Mouse (Mus musculus) embryonic facial prominence, embryonic 11.5 days (tissue): ENCODE measurements around the gene Npas2. TPM values are rescaled to one million over a fixed set of nuclear protein-coding genes. Genes with fewer than 3 reads are reported as not detected.

Experiments used
- ATAC-seq: fragments of 200-750 bp; cut with Nextera tagmentation; replicated peaks from 2 replicates; pipeline ENCODE4 v1.8.0; 2017; ENCODE audit warnings: low read depth; ENCODE audit not compliant: insufficient number of reproducible peaks, low FRiP score, low TSS enrichment
- DNase-seq: peaks from one replicate; pipeline ENCODE4 v3.0.0-alpha.2; 2015; ENCODE audit warnings: low spot score
- H3K27ac ChIP-seq: fragments of 300-500 bp; sonication (generic); replicated peaks from 2 replicates; pipeline ENCODE4 v1.5.1; 2014; ENCODE audit warnings: mild to moderate bottlenecking, low read depth, low read length, control low read depth
- H3K27me3 ChIP-seq: fragments of 300-500 bp; sonication (generic); 2 replicates; pipeline ENCODE4 v1.6.1; 2014; ENCODE audit warnings: mild to moderate bottlenecking, low read length, moderate library complexity, mixed read lengths; ENCODE audit not compliant: control insufficient read depth, insufficient read depth
- H3K36me3 ChIP-seq: fragments of 300-500 bp; sonication (generic); replicated peaks from 2 replicates; pipeline ENCODE4 v1.6.1; 2014; ENCODE audit warnings: low read depth, mild to moderate bottlenecking, low read length, moderate library complexity, mixed read lengths; ENCODE audit not compliant: control insufficient read depth, insufficient read depth
- H3K4me1 ChIP-seq: fragments of 300-500 bp; sonication (generic); 2 replicates; pipeline ENCODE4 v1.6.1; 2014; ENCODE audit warnings: low read length, mixed read lengths; ENCODE audit not compliant: control insufficient read depth, insufficient read depth
- H3K4me2 ChIP-seq: fragments of 300-500 bp; sonication (generic); 2 replicates; pipeline ENCODE4 v1.6.1; 2014; ENCODE audit warnings: low read depth, mild to moderate bottlenecking, control low read depth, low read length, moderate library complexity
- H3K4me3 ChIP-seq: fragments of 300-500 bp; sonication (generic); 2 replicates; pipeline ENCODE4 v1.5.1; 2014; ENCODE audit warnings: low read depth, low read length, control low read depth
- H3K9ac ChIP-seq: fragments of 300-500 bp; sonication (generic); replicated peaks from 2 replicates; pipeline ENCODE4 v1.6.1; 2014; ENCODE audit warnings: mild to moderate bottlenecking, control low read depth, low read length
- H3K9me3 ChIP-seq: fragments of 300-500 bp; sonication (generic); replicated peaks from 2 replicates; pipeline ENCODE4 v1.6.1; 2016; ENCODE audit warnings: mild to moderate bottlenecking, low read length, inconsistent platforms, mixed read lengths; ENCODE audit not compliant: control insufficient read depth
- WGBS: fragments of 180-500 bp; shearing (Covaris S2); extraction: QIAGEN DNeasy Blood & Tissue Kit; methylation state at CpG from one replicate; pipeline ENCODE4 v1.1.7; 2014; 5-methylcytosine and 5-hydroxymethylcytosine counted together
- microRNA-seq: library from miRNA; unstranded; fragments of <30 nt; microRNA quantifications from one replicate; pipeline ENCODE4, GENCODE M21; 2016; ENCODE audit warnings: borderline number of aligned reads
- polyA plus RNA-seq: library from polyadenylated mRNA; unstranded; fragments of >200 nt; fragmentation: Nextera tagmentation; extraction: Ambion mirVana; gene quantifications from 2 replicates; pipeline ENCODE4 v1.2.1, GENCODE M21; 2014

The Npas2 gene
- polyA plus RNA-seq, 1 experiment from 2014 or later: 0.06 TPM

DNA sequence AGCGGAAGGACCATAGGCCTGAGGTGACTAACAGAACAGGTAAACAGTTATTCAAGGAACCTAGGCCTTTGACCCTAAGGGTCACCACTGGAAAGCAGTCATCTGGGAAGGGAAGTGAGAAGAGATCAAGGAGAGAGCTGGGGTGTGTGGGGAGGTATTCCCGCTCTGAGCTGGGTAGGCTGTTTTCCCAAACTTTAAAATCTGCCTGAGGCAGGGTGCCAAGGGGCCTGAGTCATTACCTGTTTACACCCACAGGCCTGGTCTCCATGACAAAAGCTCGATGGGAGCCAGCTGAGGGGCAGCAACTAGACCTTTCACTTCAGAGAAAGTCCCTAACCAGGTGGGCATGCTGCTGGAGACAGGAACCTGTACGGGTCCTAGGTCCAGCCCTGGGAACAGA lies 205.7 kb downstream of the Npas2 start:
- Histone ChIP-seq H3K27me3 (no peaks in the 10 kb centered on the region), H3K27ac (no peak overlapping the region), H3K9ac (no peak overlapping the region), H3K4me2 (no peak overlapping the region), H3K9me3 (no peaks in the 10 kb centered on the region), H3K4me1 (no peaks in the 10 kb centered on the region), H3K4me3 (no peak overlapping the region), H3K36me3 (no peaks in the 10 kb centered on the region; the same call in 1 of the 2 replicates)
- no peak for DNase-seq
- ATAC-seq: no peak
- 60% methylated on average over 4 of the region's 4 CpGs for WGBS

DNA sequence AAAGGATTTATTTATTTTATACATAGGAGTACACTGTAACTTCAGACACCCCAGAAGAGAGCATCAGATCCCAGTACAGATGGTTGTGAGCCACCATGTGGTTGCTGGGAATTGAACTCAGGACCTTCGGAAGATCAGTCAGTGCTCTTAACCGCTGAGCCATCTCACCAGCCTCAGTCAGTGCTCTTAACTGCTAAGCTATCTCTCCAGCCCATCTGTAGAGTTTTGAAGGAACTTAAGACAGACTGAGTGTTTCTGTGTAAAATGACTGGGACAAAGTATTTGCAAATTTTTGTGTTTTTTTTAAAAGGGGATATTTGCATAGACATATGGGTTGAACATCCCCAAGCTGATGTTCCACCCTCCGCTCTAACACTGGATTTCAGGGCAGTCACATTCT lies 206.6 kb downstream of the Npas2 start:
- WGBS: 89% methylated on average over 3 of the region's 3 CpGs
- Histone ChIP-seq H3K9ac (no peak overlapping the region), H3K4me2 (no peak overlapping the region), H3K36me3 (no peaks in the 10 kb centered on the region; the same call in 1 of the 2 replicates), H3K27me3 (no peaks in the 10 kb centered on the region), H3K4me3 (no peak overlapping the region), H3K9me3 (no peaks in the 10 kb centered on the region), H3K27ac (no peak overlapping the region), H3K4me1 (no peaks in the 10 kb centered on the region)
- ATAC-seq (no peak), DNase-seq (no peak)

DNA sequence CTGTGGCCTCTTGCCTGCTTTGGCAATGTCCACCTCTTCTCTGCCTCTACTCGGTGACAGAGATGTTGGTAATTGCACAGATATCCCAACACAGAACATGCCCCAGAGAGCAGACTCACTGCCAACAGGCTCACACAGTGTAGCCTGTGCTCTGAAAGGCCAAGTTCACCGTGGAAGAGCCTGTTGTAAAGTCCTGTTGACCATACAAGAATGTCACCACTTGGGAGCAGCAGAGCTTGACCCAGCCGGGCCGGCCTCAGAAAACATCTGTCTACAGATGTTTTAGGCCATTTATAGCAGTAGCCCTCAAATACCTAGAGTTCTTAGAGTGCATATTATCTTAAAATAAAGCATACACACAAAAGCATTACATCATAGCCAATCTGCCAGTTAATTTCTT lies 213.6 kb downstream of the Npas2 start:
- H3K27ac ChIP-seq: no peak overlapping the region
- no peaks in the 10 kb centered on the region for H3K27me3 ChIP-seq
- H3K4me2 ChIP-seq: no peak overlapping the region
- no peak overlapping the region for H3K4me3 ChIP-seq
- no peaks in the 10 kb centered on the region for H3K4me1 ChIP-seq
- H3K9me3 ChIP-seq: no peaks in the 10 kb centered on the region
- no peaks in the 10 kb centered on the region; the same call in 1 of the 2 replicates for H3K36me3 ChIP-seq
- no peak overlapping the region for H3K9ac ChIP-seq
- DNase-seq (no peak), ATAC-seq (no peak)
- WGBS: 78% methylated on average over 4 of the region's 4 CpGs

DNA sequence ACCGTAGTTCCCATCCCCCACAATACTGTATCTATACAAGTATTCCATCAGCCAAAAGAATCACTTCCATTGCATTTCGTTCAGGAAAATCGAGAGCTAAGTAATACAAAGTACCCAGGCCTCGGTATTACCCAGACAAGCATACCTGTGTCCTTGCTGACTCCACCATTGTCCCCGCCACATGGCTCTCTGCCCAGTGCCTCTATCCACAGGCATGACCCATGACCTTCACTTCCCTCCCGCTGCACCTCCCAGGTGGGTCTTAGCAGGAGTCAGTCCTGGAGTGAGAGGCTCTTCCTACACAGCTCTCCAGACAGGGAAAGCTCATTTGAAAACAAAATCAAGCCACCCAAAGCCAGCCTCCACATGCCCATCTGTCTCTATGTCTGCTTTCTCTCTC lies 214.6 kb downstream of the Npas2 start:
- no peak for DNase-seq
- H3K27ac ChIP-seq: no peak overlapping the region
- H3K4me2 ChIP-seq: no peak overlapping the region
- 93% methylated on average over 6 of the region's 6 CpGs for WGBS
- no peaks in the 10 kb centered on the region for H3K27me3 ChIP-seq
- no peak overlapping the region for H3K9ac ChIP-seq
- no peak for ATAC-seq
- no peaks in the 10 kb centered on the region for H3K36me3 ChIP-seq
- H3K4me3 ChIP-seq: no peak overlapping the region
- H3K4me1 ChIP-seq: no peaks in the 10 kb centered on the region
- H3K9me3 ChIP-seq: no peaks in the 10 kb centered on the region

DNA sequence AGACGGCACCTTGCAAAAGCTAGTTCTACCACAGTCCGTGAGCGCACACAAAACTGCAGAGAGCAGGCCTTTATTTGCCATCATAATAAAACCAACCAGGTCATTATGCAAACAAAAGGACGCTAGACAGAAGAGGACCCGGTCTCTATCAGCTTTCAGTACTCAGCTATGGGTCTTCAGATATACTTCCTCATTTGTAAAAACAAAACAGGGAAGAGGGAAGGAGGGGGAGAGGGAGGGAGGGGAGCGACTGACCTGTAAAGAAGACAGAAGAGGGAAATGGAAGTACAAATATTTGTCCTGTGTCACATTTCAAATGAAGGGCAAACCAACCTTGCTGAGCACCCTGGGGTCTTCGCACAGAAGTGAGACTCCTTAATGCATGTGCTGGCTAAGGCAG lies 215.1 kb downstream of the Npas2 start:
- WGBS: 70% methylated on average over 7 of the region's 7 CpGs
- Histone ChIP-seq H3K4me3 (no peak overlapping the region), H3K9ac (no peak overlapping the region), H3K4me2 (no peak overlapping the region), H3K9me3 (no peaks in the 10 kb centered on the region), H3K27ac (no peak overlapping the region), H3K36me3 (no peaks in the 10 kb centered on the region), H3K27me3 (no peaks in the 10 kb centered on the region), H3K4me1 (no peaks in the 10 kb centered on the region)
- no peak for DNase-seq
- no peak for ATAC-seq

DNA sequence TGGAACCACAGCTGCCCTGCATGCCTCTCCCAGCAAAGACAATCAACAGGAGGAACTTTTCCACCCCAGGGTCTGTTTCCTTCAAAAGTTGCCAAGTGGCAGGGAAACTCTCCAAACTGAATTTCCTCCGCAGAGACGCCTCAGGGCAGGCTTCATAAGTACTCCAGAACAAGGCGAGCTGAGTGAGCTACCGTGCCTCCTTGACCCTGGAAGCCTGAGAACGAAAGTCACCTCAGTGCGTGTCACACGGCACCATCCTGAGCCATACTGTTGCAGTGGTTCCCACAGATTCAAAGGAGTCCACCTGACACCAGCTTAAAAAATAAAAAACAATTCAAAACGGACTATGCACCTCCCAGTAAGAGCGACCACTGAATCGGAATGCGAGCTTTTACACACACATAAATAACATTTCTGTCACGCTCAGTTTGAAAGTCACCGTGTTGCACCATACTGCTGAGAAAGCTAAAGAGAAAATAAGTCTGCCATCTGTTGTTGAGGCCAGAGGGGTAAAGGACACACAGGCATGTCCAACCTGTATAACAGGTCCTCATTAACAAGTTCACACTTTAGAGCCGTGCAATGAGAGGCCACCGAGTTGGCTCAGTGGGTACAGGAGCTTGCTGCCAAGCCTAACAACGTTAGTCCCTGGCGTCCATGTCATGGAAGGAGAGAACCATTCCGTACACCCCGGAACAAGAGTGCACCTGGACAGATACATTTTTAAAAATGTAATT lies 216.7 kb downstream of the Npas2 start:
- ATAC-seq: no peak
- Histone ChIP-seq H3K4me2 (no peak overlapping the region), H3K27ac (no peak overlapping the region), H3K9ac (no peak overlapping the region), H3K36me3 (no peaks in the 10 kb centered on the region), H3K27me3 (no peaks in the 10 kb centered on the region), H3K9me3 (no peaks in the 10 kb centered on the region), H3K4me3 (no peak overlapping the region), H3K4me1 (no peaks in the 10 kb centered on the region)
- 81% methylated on average over 19 of the region's 19 CpGs for WGBS
- no peak for DNase-seq

Small RNA genes lying within 50 kb of the gene (microRNA-seq; reads per million reads assigned to microRNA genes)
- not detected for gene Mir6349

Other genes with a start within 250 kb of the Npas2 start
- gene Pdcl3, start 208.1 kb upstream of the Npas2 start, polyA plus RNA-seq: 152 and 168 TPM in 2 replicates
- gene Rpl31, start 174.1 kb downstream of the Npas2 start, polyA plus RNA-seq: 507 and 521 TPM in 2 replicates